Mouse (Mus musculus): ENCODE measurements around the gene Wdr54. TPM values are rescaled to one million over a fixed set of nuclear protein-coding genes. Genes with fewer than 3 reads are reported as not detected.
A peak's percentile ranks its signal among the peaks of the same experiment; 100 is the strongest.

Wdr54 gene
- polyA plus RNA-seq, 1 experiment from 2014 or later: 16.0 TPM

GRCm38 (mm10) chr6:83121863-83122710 lies 34.1 kb downstream of the Wdr54 start:
- Histone ChIP-seq H3K4me3 (peak overlapping the region; percentile 64), H3K9ac (peak overlapping the region; percentile 85), H3K4me2 (peak overlapping the region; percentile 78), H3K27ac (replicated peaks) (peak overlapping the region; percentile 100), H3K36me3 (peaks cover 28% of the 10 kb centered on the region), H3K27me3 (no peaks in the 10 kb centered on the region), H3K9me3 (no peaks in the 10 kb centered on the region), H3K4me1 (replicated peaks) (peaks cover 68% of the 10 kb centered on the region)
- peak; percentile 13; the same call in 1 of the 2 replicates for ATAC-seq (ENCODE audit: low read depth)
- 2% methylated on average over 47 of the region's 52 CpGs for WGBS

GRCm38 (mm10) chr6:83120930-83121862 lies 35.0 kb downstream of the Wdr54 start, which contains the start of gene Wbp1:
Wbp1 (minus strand) TSS chr6:83121559.
- under 1% methylated on average over 38 of the region's 38 CpGs for WGBS
- Histone ChIP-seq H3K27me3 (no peaks in the 10 kb centered on the region), H3K9me3 (no peaks in the 10 kb centered on the region), H3K27ac (replicated peaks) (peak within 1 kb of the TSS; percentile 100), H3K36me3 (peaks cover 32% of the 10 kb centered on the region), H3K4me1 (replicated peaks) (peaks cover 77% of the 10 kb centered on the region), H3K4me3 (peak within 1 kb of the TSS; percentile 64), H3K4me2 (peak within 1 kb of the TSS; percentile 78), H3K9ac (peak within 1 kb of the TSS; percentile 91)
- ATAC-seq (ENCODE audit: low read depth): peak; percentile 94

- Histone ChIP-seq H3K36me3 (peaks cover 32% of the 10 kb centered on the region), H3K9me3 (no peaks in the 10 kb centered on the region), H3K4me2 (peak overlapping the region; percentile 78), H3K27ac (replicated peaks) (no peak overlapping the region; the same call in 1 of the 2 replicates), H3K27me3 (no peaks in the 10 kb centered on the region), H3K4me1 (replicated peaks) (peaks cover 80% of the 10 kb centered on the region), H3K4me3 (peak overlapping the region; percentile 64), H3K9ac (peak overlapping the region; percentile 91)
- ATAC-seq (ENCODE audit: low read depth): no peak
- WGBS: 73% methylated on average over 7 of the region's 7 CpGs
Measured at GRCm38 (mm10) chr6:83119734-83120051, 36.5 kb downstream of the Wdr54 start.

- no peaks in the 10 kb centered on the region for H3K27me3 ChIP-seq
- H3K27ac ChIP-seq (replicated peaks): no peak overlapping the region
- H3K4me1 ChIP-seq (replicated peaks): peaks cover 80% of the 10 kb centered on the region
- WGBS: 84% methylated on average over 14 of the region's 14 CpGs
- no peak for ATAC-seq (ENCODE audit: low read depth)
- peak overlapping the region; percentile 91 for H3K9ac ChIP-seq
- H3K9me3 ChIP-seq: no peaks in the 10 kb centered on the region
- H3K4me2 ChIP-seq: peak overlapping the region; percentile 78
- peak overlapping the region; percentile 64 for H3K4me3 ChIP-seq
- H3K36me3 ChIP-seq: peaks cover 32% of the 10 kb centered on the region
Measured at GRCm38 (mm10) chr6:83118825-83119733, 37.1 kb downstream of the Wdr54 start.

GRCm38 (mm10) chr6:83118369-83118768 lies 37.8 kb downstream of the Wdr54 start:
- H3K36me3 ChIP-seq: peaks cover 32% of the 10 kb centered on the region
- no peak overlapping the region for H3K4me2 ChIP-seq
- 84% methylated on average over 11 of the region's 11 CpGs for whole genome bisulfite sequencing
- no peaks in the 10 kb centered on the region for H3K9me3 ChIP-seq
- no peak overlapping the region for H3K9ac ChIP-seq
- no peak for ATAC-seq (ENCODE audit: low read depth)
- peaks cover 73% of the 10 kb centered on the region for H3K4me1 ChIP-seq (replicated peaks)
- H3K4me3 ChIP-seq: no peak overlapping the region
- no peaks in the 10 kb centered on the region for H3K27me3 ChIP-seq
- H3K27ac ChIP-seq (replicated peaks): no peak overlapping the region

- Histone ChIP-seq H3K4me2 (no peak overlapping the region), H3K4me3 (no peak overlapping the region), H3K27me3 (no peaks in the 10 kb centered on the region), H3K9ac (no peak overlapping the region), H3K27ac (replicated peaks) (no peak overlapping the region; the same call in 1 of the 2 replicates), H3K4me1 (replicated peaks) (peaks cover 66% of the 10 kb centered on the region), H3K36me3 (peaks cover 32% of the 10 kb centered on the region), H3K9me3 (no peaks in the 10 kb centered on the region)
- WGBS: 90% methylated on average over 13 of the region's 13 CpGs
- ATAC-seq (ENCODE audit: low read depth): no peak
Measured at GRCm38 (mm10) chr6:83117616-83118015, 38.6 kb downstream of the Wdr54 start.

- Histone ChIP-seq H3K4me1 (replicated peaks) (peaks cover 60% of the 10 kb centered on the region), H3K4me2 (peak overlapping the region; percentile 99), H3K9me3 (no peaks in the 10 kb centered on the region), H3K4me3 (peak overlapping the region; percentile 83), H3K36me3 (peaks cover 32% of the 10 kb centered on the region), H3K9ac (peak overlapping the region; percentile 91; the same call in 1 of the 2 replicates), H3K27ac (replicated peaks) (no peak overlapping the region), H3K27me3 (no peaks in the 10 kb centered on the region)
- no peak for ATAC-seq (ENCODE audit: low read depth)
- 92% methylated on average over 4 of the region's 4 CpGs for WGBS
Measured at GRCm38 (mm10) chr6:83117165-83117438, 39.1 kb downstream of the Wdr54 start.

- Histone ChIP-seq H3K36me3 (peaks cover 33% of the 10 kb centered on the region), H3K27ac (replicated peaks) (peak overlapping the region; percentile 82; the same call in 1 of the 2 replicates), H3K4me3 (peak overlapping the region; percentile 83), H3K4me2 (peak overlapping the region; percentile 99), H3K4me1 (replicated peaks) (peaks cover 60% of the 10 kb centered on the region), H3K9me3 (no peaks in the 10 kb centered on the region), H3K9ac (peak overlapping the region; percentile 91), H3K27me3 (no peaks in the 10 kb centered on the region)
- no peak for ATAC-seq (ENCODE audit: low read depth)
- WGBS: 79% methylated on average over 11 of the region's 11 CpGs
Measured at GRCm38 (mm10) chr6:83116373-83117164, 39.6 kb downstream of the Wdr54 start.

- peak; percentile 45 for ATAC-seq (ENCODE audit: low read depth)
- H3K9me3 ChIP-seq: no peaks in the 10 kb centered on the region
- peaks cover 59% of the 10 kb centered on the region for H3K4me1 ChIP-seq (replicated peaks)
- H3K27ac ChIP-seq (replicated peaks): peak overlapping the region; percentile 82
- peak overlapping the region; percentile 99 for H3K4me2 ChIP-seq
- peak overlapping the region; percentile 91 for H3K9ac ChIP-seq
- 3% methylated on average over 32 of the region's 48 CpGs for WGBS
- no peaks in the 10 kb centered on the region for H3K27me3 ChIP-seq
- peak overlapping the region; percentile 83 for H3K4me3 ChIP-seq
- H3K36me3 ChIP-seq: peaks cover 41% of the 10 kb centered on the region
Measured at GRCm38 (mm10) chr6:83115682-83116372, 40.4 kb downstream of the Wdr54 start.

GRCm38 (mm10) chr6:83115011-83115671 lies 41.1 kb downstream of the Wdr54 start, which contains the start of gene Mogs:
Mogs (plus strand) TSS chr6:83115496.
- peak within 1 kb of the TSS; percentile 83 for H3K4me3 ChIP-seq
- H3K27me3 ChIP-seq: no peaks in the 10 kb centered on the region
- H3K4me1 ChIP-seq (replicated peaks): peaks cover 57% of the 10 kb centered on the region
- H3K9ac ChIP-seq: peak within 1 kb of the TSS; percentile 91
- peak within 1 kb of the TSS; percentile 99 for H3K4me2 ChIP-seq
- peak within 1 kb of the TSS; percentile 82 for H3K27ac ChIP-seq (replicated peaks)
- 1% methylated on average over 53 of the region's 58 CpGs for WGBS
- H3K9me3 ChIP-seq: no peaks in the 10 kb centered on the region
- H3K36me3 ChIP-seq: peaks cover 41% of the 10 kb centered on the region
- ATAC-seq (ENCODE audit: low read depth): peak; percentile 86

All from neural tube, embryonic 13.5 days (tissue).